Mouse (Mus musculus) embryonic facial prominence, embryonic 12.5 days (tissue): ENCODE measurements around the gene Arntl2. TPM values are rescaled to one million over a fixed set of nuclear protein-coding genes. Genes with fewer than 3 reads are reported as not detected.

Experiments used
- ATAC-seq: fragments of 200-750 bp; cut with Nextera tagmentation; 2 replicates; pipeline ENCODE4 v1.8.0; 2017; ENCODE audit not compliant: insufficient number of reproducible peaks, insufficient read depth, low FRiP score, low TSS enrichment
- H3K27ac ChIP-seq: fragments of 300-500 bp; sonication (generic); 2 replicates; pipeline ENCODE4 v1.5.1; 2016; ENCODE audit warnings: mild to moderate bottlenecking
- H3K27me3 ChIP-seq: fragments of 300-500 bp; sonication (generic); 2 replicates; pipeline ENCODE4 v1.6.1; 2016; ENCODE audit warnings: mild to moderate bottlenecking, moderate library complexity
- H3K36me3 ChIP-seq: fragments of 300-500 bp; sonication (generic); 2 replicates; pipeline ENCODE4 v1.6.1; 2016; ENCODE audit warnings: mild to moderate bottlenecking
- H3K4me1 ChIP-seq: fragments of 300-500 bp; sonication (generic); 2 replicates; pipeline ENCODE4 v1.6.1; 2016
- H3K4me2 ChIP-seq: fragments of 300-500 bp; sonication (generic); replicated peaks from 2 replicates; pipeline ENCODE4 v1.6.1; 2016; ENCODE audit warnings: mild to moderate bottlenecking, moderate library complexity
- H3K4me3 ChIP-seq: fragments of 300-500 bp; sonication (generic); 2 replicates; pipeline ENCODE4 v1.5.1; 2016; ENCODE audit warnings: mild to moderate bottlenecking
- H3K9ac ChIP-seq: fragments of 300-500 bp; sonication (generic); 2 replicates; pipeline ENCODE4 v1.6.1; 2016; ENCODE audit warnings: mild to moderate bottlenecking, moderate library complexity
- H3K9me3 ChIP-seq: fragments of 300-500 bp; sonication (generic); 2 replicates; pipeline ENCODE4 v1.6.1; 2016; ENCODE audit warnings: mild to moderate bottlenecking, moderate library complexity
- WGBS: fragments of 180-500 bp; shearing (Covaris S2); methylation state at CpG from one replicate; pipeline ENCODE4 v1.1.7; 2016; 5-methylcytosine and 5-hydroxymethylcytosine counted together
- polyA plus RNA-seq: library from polyadenylated mRNA; unstranded; fragments of >200 nt; fragmentation: Nextera tagmentation; extraction: Ambion mirVana; gene quantifications from 2 replicates; pipeline ENCODE4 v1.2.1, GENCODE M21; 2016

The Arntl2 gene
- polyA plus RNA-seq, result 7.1 and 8.8 TPM in 2 replicates

DNA sequence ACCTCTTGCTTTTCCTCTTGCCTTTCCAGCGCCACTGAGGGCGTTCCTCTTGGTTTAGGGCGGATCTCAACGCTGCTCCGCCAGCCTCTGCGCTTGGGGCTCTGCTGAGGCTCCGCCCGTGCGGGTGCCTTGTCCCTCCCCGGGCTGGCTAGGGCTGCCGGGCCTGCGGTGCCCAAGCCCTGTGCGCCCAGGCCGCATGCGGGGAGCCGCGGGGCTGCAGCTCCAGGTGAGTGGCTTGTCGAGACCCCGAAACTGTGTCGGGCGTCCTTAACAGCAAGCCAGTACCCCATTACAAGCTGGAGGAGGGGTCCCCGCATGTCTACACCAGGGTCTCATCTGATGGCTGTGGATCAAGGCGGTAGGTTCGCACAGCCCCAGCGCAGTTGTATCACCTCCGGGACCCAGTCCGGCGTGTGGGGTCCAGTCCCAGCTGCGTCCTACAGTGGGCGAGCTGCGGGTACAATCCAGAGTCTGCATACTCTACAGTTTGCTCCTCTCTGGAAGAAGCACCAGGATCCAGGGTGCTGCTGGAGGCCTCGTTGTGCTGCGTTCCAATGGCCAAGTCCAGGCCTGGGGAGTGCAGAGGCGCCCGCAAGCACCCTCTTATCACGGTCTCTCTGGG is at the start of gene Arntl2:
TSS of gene Arntl2 (plus strand) at position 132 of the 622 bp plus-strand sequence.
- Histone ChIP-seq H3K27me3 (0 out of 2 replicates have a peak, but pooled peaks cover 3% of the 10 kb centered on the region), H3K9ac (peak within 1 kb of the TSS; percentile 67), H3K36me3 (no peaks in the 10 kb centered on the region), H3K4me1 (peaks cover 9% of the 10 kb centered on the region), H3K27ac (no peak within 1 kb of the TSS), H3K4me2 (peak within 1 kb of the TSS; percentile 69), H3K4me3 (peak within 1 kb of the TSS; percentile 55), H3K9me3 (no peaks in the 10 kb centered on the region)
- ATAC-seq, result peak; percentile 94
- WGBS, result 1% methylated on average over 36 of the region's 36 CpGs

- H3K4me2 ChIP-seq, result no peak overlapping the region
- H3K9me3 ChIP-seq, result no peaks in the 10 kb centered on the region
- H3K27me3 ChIP-seq, result no peaks in the 10 kb centered on the region
- H3K36me3 ChIP-seq, result no peaks in the 10 kb centered on the region
- no peak overlapping the region for H3K27ac ChIP-seq
- ATAC-seq, result no peak
- no peak overlapping the region for H3K9ac ChIP-seq
- H3K4me3 ChIP-seq, result no peak overlapping the region
- peaks cover 14% of the 10 kb centered on the region for H3K4me1 ChIP-seq
- 79% methylated on average over 5 of the region's 5 CpGs for WGBS
Observed at GRCm38 (mm10) chr6:146746577-146746976, 49.3 kb upstream of the Arntl2 start.

DNA sequence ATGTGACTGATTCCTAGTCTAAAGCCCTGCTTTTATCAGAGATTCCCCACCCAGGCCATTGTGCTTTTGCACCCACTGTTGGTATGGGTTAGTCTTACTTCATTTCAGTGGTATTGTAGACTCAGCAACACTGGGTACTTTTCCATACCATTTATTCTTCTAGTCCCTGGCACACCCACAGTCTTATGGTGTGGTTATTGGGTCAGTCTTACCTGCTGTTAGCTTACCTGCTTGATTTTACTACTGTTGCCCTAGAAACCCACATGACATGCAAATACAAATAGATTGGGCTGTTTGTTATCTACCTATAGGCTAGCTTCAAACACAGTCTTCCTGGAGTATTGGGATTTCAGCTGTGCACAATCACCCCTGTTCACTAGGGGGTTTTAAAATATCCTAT is 48.8 kb upstream of the Arntl2 start:
- ATAC-seq, result no peak
- H3K27ac ChIP-seq, result no peak overlapping the region

GRCm38 (mm10) chr6:146748271-146748670 is 47.6 kb upstream of the Arntl2 start:
- no peak overlapping the region for H3K4me3 ChIP-seq
- 86% methylated on average over 1 of the region's 1 CpGs for WGBS
- no peak overlapping the region for H3K27ac ChIP-seq
- H3K4me2 ChIP-seq, result no peak overlapping the region
- H3K4me1 ChIP-seq, result peaks cover 5% of the 10 kb centered on the region; the same call in 1 of the 2 replicates
- no peaks in the 10 kb centered on the region for H3K36me3 ChIP-seq
- no peaks in the 10 kb centered on the region for H3K27me3 ChIP-seq
- ATAC-seq, result no peak
- no peak overlapping the region for H3K9ac ChIP-seq
- no peaks in the 10 kb centered on the region for H3K9me3 ChIP-seq

More for the DNA sequence above, 48.8 kb upstream of the Arntl2 start:
- H3K27me3 ChIP-seq, result no peaks in the 10 kb centered on the region
- H3K4me3 ChIP-seq, result no peak overlapping the region
- H3K9me3 ChIP-seq, result no peaks in the 10 kb centered on the region
- no peak overlapping the region for H3K9ac ChIP-seq
- H3K36me3 ChIP-seq, result no peaks in the 10 kb centered on the region
- H3K4me1 ChIP-seq, result peaks cover 12% of the 10 kb centered on the region
- no peak overlapping the region for H3K4me2 ChIP-seq

DNA sequence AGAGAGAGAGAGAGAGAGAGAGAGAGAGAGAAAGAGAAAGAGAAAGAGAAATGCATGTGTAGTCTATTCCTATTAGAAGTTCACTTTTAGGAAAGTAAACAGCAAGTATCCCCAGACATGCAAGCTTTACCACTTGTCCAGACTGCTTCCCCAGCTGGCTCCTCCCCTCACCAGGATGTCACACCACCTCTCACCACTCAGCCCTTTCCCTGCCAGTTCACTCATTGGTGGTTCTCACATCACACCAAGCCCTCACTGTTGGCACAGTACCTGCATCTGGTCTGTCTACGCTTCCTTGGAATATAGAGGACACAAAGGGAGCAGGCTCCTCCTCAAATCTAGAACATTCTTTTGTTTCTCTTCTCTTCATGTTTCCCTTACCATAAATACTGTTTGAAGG is 44.2 kb upstream of the Arntl2 start:
- Histone ChIP-seq H3K9me3 (no peaks in the 10 kb centered on the region), H3K4me3 (no peak overlapping the region), H3K27me3 (no peaks in the 10 kb centered on the region), H3K4me1 (peaks cover 11% of the 10 kb centered on the region; the same call in 1 of the 2 replicates), H3K4me2 (no peak overlapping the region), H3K9ac (no peak overlapping the region), H3K36me3 (no peaks in the 10 kb centered on the region), H3K27ac (no peak overlapping the region)
- no peak for ATAC-seq
- WGBS, result 56% methylated on average over 1 of the region's 1 CpGs

- 91% methylated on average over 2 of the region's 2 CpGs for WGBS
Observed at GRCm38 (mm10) chr6:146752178-146752577, 43.7 kb upstream of the Arntl2 start.

GRCm38 (mm10) chr6:146752612-146753011 is 43.2 kb upstream of the Arntl2 start:
- no peak overlapping the region for H3K4me2 ChIP-seq
- H3K27me3 ChIP-seq, result no peaks in the 10 kb centered on the region
- WGBS, result 59% methylated on average over 1 of the region's 1 CpGs
- ATAC-seq, result no peak
- H3K27ac ChIP-seq, result no peak overlapping the region
- H3K36me3 ChIP-seq, result no peaks in the 10 kb centered on the region
- no peaks in the 10 kb centered on the region for H3K9me3 ChIP-seq
- no peak overlapping the region for H3K4me3 ChIP-seq
- H3K4me1 ChIP-seq, result peaks cover 20% of the 10 kb centered on the region
- H3K9ac ChIP-seq, result no peak overlapping the region

More at GRCm38 (mm10) chr6:146752178-146752577, 43.7 kb upstream of the Arntl2 start:
- Histone ChIP-seq H3K9ac (no peak overlapping the region), H3K4me3 (no peak overlapping the region), H3K4me1 (peaks cover 16% of the 10 kb centered on the region), H3K36me3 (no peaks in the 10 kb centered on the region), H3K4me2 (no peak overlapping the region), H3K27me3 (no peaks in the 10 kb centered on the region), H3K9me3 (no peaks in the 10 kb centered on the region), H3K27ac (no peak overlapping the region)
- no peak for ATAC-seq

- Histone ChIP-seq H3K36me3 (no peaks in the 10 kb centered on the region), H3K9me3 (no peaks in the 10 kb centered on the region), H3K9ac (no peak overlapping the region), H3K27me3 (no peaks in the 10 kb centered on the region), H3K27ac (0 out of 2 replicates have a peak overlapping the region, but pooled peaks have one; percentile 30), H3K4me1 (peaks cover 20% of the 10 kb centered on the region), H3K4me2 (no peak overlapping the region), H3K4me3 (no peak overlapping the region)
- WGBS, result 39% methylated on average over 2 of the region's 2 CpGs
- ATAC-seq, result no peak
Observed at GRCm38 (mm10) chr6:146753560-146754160, 42.2 kb upstream of the Arntl2 start.

DNA sequence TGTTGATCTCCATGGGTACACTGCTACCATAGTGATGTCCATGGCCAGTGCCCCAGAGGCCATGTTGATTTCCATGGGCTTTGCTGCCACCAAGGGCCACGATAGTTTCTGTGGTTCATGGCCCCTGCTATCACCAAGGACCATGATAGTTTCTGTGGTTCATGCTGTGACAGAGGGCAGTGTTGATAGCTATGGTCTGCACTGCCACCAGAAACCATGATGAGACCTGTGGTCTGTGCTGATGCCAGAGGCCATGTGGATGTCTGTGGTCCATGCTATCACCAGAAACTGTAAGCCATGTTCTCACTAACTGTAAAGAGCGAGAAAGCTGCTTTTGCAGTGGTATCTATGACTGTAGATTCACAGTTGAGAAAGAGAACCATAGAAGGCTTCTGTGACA is 40.7 kb upstream of the Arntl2 start:
- H3K4me2 ChIP-seq, result no peak overlapping the region
- WGBS, result 91% methylated on average over 2 of the region's 2 CpGs
- no peaks in the 10 kb centered on the region for H3K36me3 ChIP-seq
- H3K4me3 ChIP-seq, result no peak overlapping the region
- no peak for ATAC-seq
- no peak overlapping the region for H3K9ac ChIP-seq
- no peak overlapping the region for H3K27ac ChIP-seq
- peaks cover 20% of the 10 kb centered on the region for H3K4me1 ChIP-seq
- H3K9me3 ChIP-seq, result no peaks in the 10 kb centered on the region
- H3K27me3 ChIP-seq, result no peaks in the 10 kb centered on the region

- H3K9me3 ChIP-seq, result no peaks in the 10 kb centered on the region
- H3K4me1 ChIP-seq, result peaks cover 18% of the 10 kb centered on the region
- no peaks in the 10 kb centered on the region for H3K27me3 ChIP-seq
- H3K27ac ChIP-seq, result no peak overlapping the region
- 94% methylated on average over 4 of the region's 4 CpGs for WGBS
- H3K4me2 ChIP-seq, result no peak overlapping the region
- ATAC-seq, result no peak
- H3K4me3 ChIP-seq, result no peak overlapping the region
- H3K36me3 ChIP-seq, result 0 out of 2 replicates have a peak, but pooled peaks cover 2% of the 10 kb centered on the region
- no peak overlapping the region for H3K9ac ChIP-seq
Observed at GRCm38 (mm10) chr6:146755679-146756078, 40.2 kb upstream of the Arntl2 start.

- H3K4me2 ChIP-seq, result no peak overlapping the region
- WGBS, result 96% methylated on average over 2 of the region's 2 CpGs
- no peak overlapping the region for H3K4me3 ChIP-seq
- ATAC-seq, result no peak
- H3K4me1 ChIP-seq, result peaks cover 10% of the 10 kb centered on the region
- H3K9me3 ChIP-seq, result no peaks in the 10 kb centered on the region
- H3K36me3 ChIP-seq, result 0 out of 2 replicates have a peak, but pooled peaks cover 5% of the 10 kb centered on the region
- no peak overlapping the region for H3K27ac ChIP-seq
- no peaks in the 10 kb centered on the region for H3K27me3 ChIP-seq
- no peak overlapping the region for H3K9ac ChIP-seq
Observed at GRCm38 (mm10) chr6:146759027-146759426, 36.8 kb upstream of the Arntl2 start.

- no peak overlapping the region for H3K9ac ChIP-seq
- 100% methylated on average over 2 of the region's 2 CpGs for WGBS
Observed at GRCm38 (mm10) chr6:146760022-146760421, 35.8 kb upstream of the Arntl2 start.

More at GRCm38 (mm10) chr6:146760022-146760421, 35.8 kb upstream of the Arntl2 start:
- ATAC-seq, result no peak
- Histone ChIP-seq H3K4me2 (no peak overlapping the region), H3K4me3 (no peak overlapping the region), H3K36me3 (0 out of 2 replicates have a peak, but pooled peaks cover 5% of the 10 kb centered on the region), H3K27me3 (no peaks in the 10 kb centered on the region), H3K9me3 (no peaks in the 10 kb centered on the region), H3K27ac (no peak overlapping the region), H3K4me1 (peaks cover 9% of the 10 kb centered on the region)
